Mouse (Mus musculus) liver, adult 2 months (tissue): ENCODE results near the gene Rln3.

ENCODE experiments used
- CTCF ChIP-seq: fragments of 200-500 bp; IDR thresholded peaks from 2 replicates; pipeline ENCODE4 v1.5.1; 2011; ENCODE audit warnings: low read depth, low read length, control low read depth
- POLR2A ChIP-seq: fragments of 200-500 bp; IDR thresholded peaks from 2 replicates; pipeline ENCODE4 v1.6.1; 2011; ENCODE audit warnings: low read length, control low read depth; ENCODE audit not compliant: insufficient read depth; ENCODE audit errors: extremely low read depth

- TF ChIP-seq POLR2A (no peak), CTCF (no peak)
Observed at GRCm38 (mm10) chr8:84067911-84068310, 23.1 kb upstream of the Rln3 start.
